Mouse (Mus musculus) megakaryocyte-erythroid progenitor cell, adult 5-6 weeks (primary cell): ENCODE measurements around the gene Otof. TPM values are rescaled to one million over a fixed set of nuclear protein-coding genes. Genes with fewer than 3 reads are reported as not detected.

Experiments
- ATAC-seq: replicated peaks from 2 replicates; pipeline ENCODE4 v1.8.0; 2016; ENCODE audit warnings: mild to moderate bottlenecking, inconsistent platforms; ENCODE audit not compliant: severe bottlenecking, poor library complexity, low FRiP score, low TSS enrichment
- total RNA-seq, 2 experiments: library from RNA; stranded (forward) in 1 of 2; stranded (reverse) in 1 of 2; fragments of 200-1000, 215-1000 nt in 1 of 2; fragments of >200 nt in 1 of 2; fragmentation: Nextera tagmentation in 1 of 2; gene quantifications; 2 replicates each; pipeline ENCODE4 v1.2.3; 2014 to 2017

The Otof gene
- total RNA-seq, 2 experiments from 2014 or later, result 0.24 TPM; not detected in 1

DNA sequence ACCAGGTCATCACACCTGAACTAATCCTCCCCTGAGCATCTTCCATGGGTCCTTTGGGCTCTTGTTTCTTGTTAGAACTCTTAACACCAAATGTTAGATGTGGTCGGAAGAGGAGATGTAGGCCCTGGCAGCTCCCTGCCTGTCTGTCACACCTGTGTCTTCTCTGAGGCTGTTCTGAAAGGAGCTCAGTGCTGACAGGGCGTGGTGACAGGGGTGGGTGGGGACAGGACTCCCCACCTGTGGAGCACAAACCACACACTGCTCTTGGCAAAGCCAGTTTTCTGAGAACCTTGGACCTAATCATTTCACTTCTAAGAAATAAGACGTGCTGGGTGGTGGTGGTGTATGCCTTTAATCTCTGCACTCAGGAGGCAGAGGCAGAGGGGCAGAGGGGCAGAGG is 108.1 kb downstream of the Otof start:
- no peak for ATAC-seq

DNA sequence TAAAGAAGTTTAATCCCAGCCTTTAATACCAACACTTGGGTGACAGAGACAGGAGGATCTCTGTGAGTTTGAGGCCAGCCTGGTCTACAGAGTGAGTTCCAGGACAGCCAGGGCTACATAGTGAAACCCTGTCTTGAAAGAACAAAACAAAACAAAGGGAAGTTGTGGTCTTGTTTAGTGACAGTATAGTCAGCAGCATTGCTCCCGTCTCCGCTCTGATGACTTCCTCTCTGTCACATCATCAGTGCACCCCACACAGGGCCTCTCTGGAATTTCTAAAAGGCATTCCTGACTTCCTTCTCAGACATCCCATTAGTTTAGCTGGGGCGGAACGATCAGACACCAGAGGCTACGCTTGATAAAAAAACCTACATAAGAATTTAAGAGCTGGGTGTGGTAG is 117.8 kb downstream of the Otof start:
- ATAC-seq, result no peak

DNA sequence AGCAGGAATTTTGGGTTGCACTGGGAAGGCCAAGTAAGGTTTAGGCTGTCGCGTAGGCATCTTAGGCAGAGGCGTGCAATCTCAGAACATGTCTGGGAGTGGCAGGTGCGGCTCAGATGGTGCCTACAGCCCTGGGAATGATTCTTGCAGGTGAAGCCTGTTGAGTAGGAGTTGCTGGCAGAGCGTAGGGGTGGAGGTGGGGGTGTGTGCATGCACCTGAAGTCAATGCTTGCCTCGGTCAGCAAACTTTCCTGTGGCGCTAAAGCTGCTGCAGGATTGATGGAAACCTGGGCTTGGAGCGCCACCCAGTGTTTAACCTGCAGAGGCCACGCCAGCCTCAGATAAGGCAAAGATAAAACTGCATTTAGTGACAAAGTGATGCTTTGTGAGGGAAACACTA is 118.6 kb downstream of the Otof start:
- ATAC-seq, result peak; percentile 87

DNA sequence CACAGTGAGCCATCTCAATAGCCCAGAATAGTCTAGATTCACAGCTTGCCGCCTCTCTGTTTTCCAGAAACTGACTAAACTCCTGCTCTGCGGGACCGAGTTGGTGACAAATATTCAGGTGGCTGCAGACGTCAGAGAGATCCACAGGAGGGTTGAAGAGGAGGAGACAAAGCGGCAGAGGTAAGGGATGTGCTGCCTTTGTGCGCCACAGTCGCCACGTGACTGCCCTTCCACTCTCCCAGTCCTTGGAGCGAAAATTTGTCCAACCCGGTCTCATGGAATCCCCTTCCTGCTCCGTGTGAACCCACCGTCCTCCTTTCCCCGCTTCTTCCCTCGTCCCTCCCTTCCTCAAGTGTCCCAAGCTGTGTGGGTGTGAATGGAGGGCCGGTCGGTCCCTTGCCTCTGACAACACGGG is 119.1 kb downstream of the Otof start:
- ATAC-seq, result no peak

DNA sequence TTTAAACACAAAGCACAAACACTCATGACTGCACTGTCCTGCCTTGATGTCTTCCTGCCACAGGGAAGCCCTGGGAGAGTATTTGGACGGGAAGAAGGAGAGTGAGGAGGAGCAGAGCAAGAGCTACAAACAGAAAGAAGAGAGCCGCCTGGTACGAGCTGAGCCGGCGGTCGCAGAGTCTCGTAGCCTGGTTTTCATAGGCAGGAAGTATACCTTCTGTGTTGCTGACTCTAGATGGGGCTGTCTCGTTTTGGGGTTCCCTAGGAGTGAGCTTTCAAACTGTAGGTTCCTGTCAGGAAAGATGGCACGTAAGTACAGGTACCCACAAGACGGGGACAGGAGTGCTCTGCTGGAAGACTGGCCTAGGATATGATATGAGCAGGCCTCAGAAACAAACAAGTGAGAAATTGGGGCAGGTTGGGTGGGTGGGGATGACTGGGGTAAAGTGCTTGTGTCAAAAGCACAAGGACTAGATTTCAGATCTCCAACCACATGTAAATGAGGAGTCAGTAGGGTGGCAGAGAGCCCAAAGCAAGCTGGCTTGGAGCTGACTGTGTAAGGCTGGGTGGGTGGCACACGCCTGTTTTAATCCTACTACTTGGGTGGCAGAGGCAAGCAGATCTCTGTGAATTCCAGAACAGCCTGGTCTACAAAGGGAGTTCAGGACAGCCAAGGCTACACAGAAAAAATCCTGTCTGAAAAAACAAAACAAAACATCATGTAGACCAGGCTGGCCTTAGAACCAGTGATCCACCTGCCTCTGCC is 119.9 kb downstream of the Otof start:
- no peak for ATAC-seq

DNA sequence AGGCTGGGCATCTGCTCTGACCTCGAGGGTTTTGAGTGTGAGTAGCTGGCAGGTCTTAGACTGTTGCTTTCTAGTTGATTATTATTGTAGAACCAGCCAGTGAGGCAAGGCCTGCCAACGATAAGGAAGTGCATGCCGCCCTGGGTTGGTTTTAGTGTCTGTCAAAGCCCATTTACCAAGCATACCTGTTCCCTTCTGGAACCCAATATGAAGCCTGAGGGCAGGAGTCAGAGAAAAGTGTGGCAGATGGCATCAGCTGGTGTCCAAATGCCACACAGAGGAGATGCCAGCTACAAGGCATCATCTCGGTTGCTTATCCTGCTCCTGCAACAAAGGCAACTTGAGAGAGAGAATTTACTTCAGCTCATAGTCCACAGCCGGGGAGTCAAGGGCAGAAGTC is 120.9 kb downstream of the Otof start:
- no peak for ATAC-seq

Other genes starting within 250 kb of the Otof start
- 34.1 and 40.5 TPM in 2 replicates for gene Selenoi, start 229.4 kb downstream of the Otof start, total RNA-seq (2014; fragmentation: Nextera tagmentation)
- gene Selenoi, start 229.4 kb downstream of the Otof start, total RNA-seq (2017), result 90.2 and 120 TPM in 2 replicates
- gene Drc1, start 180.5 kb downstream of the Otof start, total RNA-seq (2014; fragmentation: Nextera tagmentation), result 0.79 TPM in 1 of 2 replicates, not detected in the other
- gene Drc1, start 180.5 kb downstream of the Otof start, total RNA-seq (2017), result 0.28 TPM in 1 of 2 replicates, not detected in the other
- not detected in 2 replicates for gene 1700001C02Rik, start 4.1 kb upstream of the Otof start, total RNA-seq (2014; fragmentation: Nextera tagmentation)
- not detected in 2 replicates for gene 1700001C02Rik, start 4.1 kb upstream of the Otof start, total RNA-seq (2017)
- not detected in 2 replicates for gene Cib4, start 83.9 kb upstream of the Otof start, total RNA-seq (2014; fragmentation: Nextera tagmentation)
- not detected in 2 replicates for gene Cib4, start 83.9 kb upstream of the Otof start, total RNA-seq (2017)
- gene Kcnk3, start 126.2 kb upstream of the Otof start, total RNA-seq (2014; fragmentation: Nextera tagmentation), result not detected in 2 replicates
- 0.04 TPM in 1 of 2 replicates, not detected in the other for gene Kcnk3, start 126.2 kb upstream of the Otof start, total RNA-seq (2017)
- gene Slc35f6, start 186.0 kb upstream of the Otof start, total RNA-seq (2014; fragmentation: Nextera tagmentation), result 18.5 and 23.4 TPM in 2 replicates
- gene Slc35f6, start 186.0 kb upstream of the Otof start, total RNA-seq (2017), result 6.8 and 8.9 TPM in 2 replicates
- 337 and 377 TPM in 2 replicates for gene Cenpa, start 204.8 kb upstream of the Otof start, total RNA-seq (2014; fragmentation: Nextera tagmentation)
- 136 and 144 TPM in 2 replicates for gene Cenpa, start 204.8 kb upstream of the Otof start, total RNA-seq (2017)
- gene Dpysl5, start 249.6 kb upstream of the Otof start, total RNA-seq (2014; fragmentation: Nextera tagmentation), result not detected in 2 replicates
- gene Dpysl5, start 249.6 kb upstream of the Otof start, total RNA-seq (2017), result not detected in 2 replicates